Mouse (Mus musculus) small intestine, adult 2 months (tissue): ENCODE measurements at regions not wholly inside any gene's neighbourhood (a gene's known extent, or its start where the extent isn't known, plus 50 kb on each side); places are given as distances from the start of the nearest gene placed in this dataset.

Experiments
- CTCF ChIP-seq: fragments of 200-500 bp; IDR thresholded peaks from 2 replicates; pipeline ENCODE4 v1.5.1; 2012; ENCODE audit warnings: low read depth, mild to moderate bottlenecking, control low read depth, inconsistent platforms, low read length, moderate library complexity, mixed read lengths; ENCODE audit not compliant: insufficient replicate concordance, insufficient read length; ENCODE audit errors: extremely low read depth
- POLR2A ChIP-seq: fragments of 200-500 bp; IDR thresholded peaks from 2 replicates; pipeline ENCODE4 v1.6.1; 2012; ENCODE audit warnings: low read depth, mild to moderate bottlenecking, control low read depth, inconsistent platforms, low read length, moderate library complexity

GRCm38 (mm10) chr3:38641733-38642132, 157.1 kb upstream of the Ankrd50 start:
- no peak for TF ChIP-seq CTCF
- no peak for TF ChIP-seq POLR2A
